Mouse (Mus musculus) A20 (cell line): ENCODE results near the gene Olfr531.

Source experiments
- DNase-seq: peaks from one replicate; pipeline ENCODE4 v3.0.0-alpha.2; 2011; ENCODE audit warnings: low read depth, low spot score

The Olfr531 gene

GRCm38 (mm10) chr7:140402818-140403217 lies at the start of gene Olfr531:
Olfr531 (minus strand) TSS chr7:140402918.
- no peak for DNase-seq

GRCm38 (mm10) chr7:140443141-140443540 lies 40.4 kb upstream of the Olfr531 start:
- no peak for DNase-seq

GRCm38 (mm10) chr7:140421539-140421938 lies 18.8 kb upstream of the Olfr531 start, which contains the start of gene Olfr532:
Olfr532 (minus strand) TSS chr7:140421639.
- DNase-seq: no peak

- no peak for DNase-seq
Observed at GRCm38 (mm10) chr7:140376911-140377310, 25.8 kb downstream of the Olfr531 start.

- no peak for DNase-seq
Observed at GRCm38 (mm10) chr7:140376231-140376630, 26.5 kb downstream of the Olfr531 start, which contains the start of gene Olfr530. Olfr530 (minus strand) TSS chr7:140376331.

GRCm38 (mm10) chr7:140374300-140374699 lies 28.4 kb downstream of the Olfr531 start:
- DNase-seq: no peak

- DNase-seq: no peak
Observed at GRCm38 (mm10) chr7:140361571-140361970, 41.1 kb downstream of the Olfr531 start, which contains the start of gene Olfr60. Olfr60 (minus strand) TSS chr7:140361671.
